Mouse (Mus musculus) urinary bladder, postnatal 25 days (tissue): ENCODE measurements around the gene C9.

Source experiments
- DNase-seq: peaks from one replicate; pipeline ENCODE4 v3.0.0; 2022; ENCODE audit warnings: low spot score

C9 gene

GRCm38 (mm10) chr15:6483561-6483960, 38.4 kb downstream of the C9 start:
- DNase-seq = no peak

- DNase-seq = no peak
Measured at GRCm38 (mm10) chr15:6492386-6492785, 47.3 kb downstream of the C9 start.

- no peak for DNase-seq
Measured at GRCm38 (mm10) chr15:6498396-6499070, 53.4 kb downstream of the C9 start.

GRCm38 (mm10) chr15:6500787-6501186, 55.7 kb downstream of the C9 start:
- no peak for DNase-seq

GRCm38 (mm10) chr15:6517525-6517924, 72.4 kb downstream of the C9 start:
- no peak for DNase-seq

GRCm38 (mm10) chr15:6519417-6520255, 74.5 kb downstream of the C9 start:
- no peak for DNase-seq

GRCm38 (mm10) chr15:6520505-6521155, 75.5 kb downstream of the C9 start:
- no peak for DNase-seq

GRCm38 (mm10) chr15:6522653-6523167, 77.6 kb downstream of the C9 start, which contains the start of gene Fyb:
Gene Fyb, plus strand, starts transcription at chr15:6522853.
- DNase-seq = no peak

- no peak for DNase-seq
Measured at GRCm38 (mm10) chr15:6524801-6525200, 79.7 kb downstream of the C9 start.

- no peak for DNase-seq
Measured at GRCm38 (mm10) chr15:6525386-6525785, 80.3 kb downstream of the C9 start.

GRCm38 (mm10) chr15:6533858-6534343, 88.8 kb downstream of the C9 start:
- no peak for DNase-seq

- DNase-seq = no peak
Measured at GRCm38 (mm10) chr15:6534592-6534991, 89.5 kb downstream of the C9 start.

GRCm38 (mm10) chr15:6539639-6540338, 94.7 kb downstream of the C9 start:
- no peak for DNase-seq
